Mouse (Mus musculus): Measurements from ENCODE around the gene Clta. TPM values are rescaled to one million over a fixed set of nuclear protein-coding genes. Genes with fewer than 3 reads are reported as not detected.

The Clta gene
- total RNA-seq (2012; rRNA removed) (301 and 349 TPM in 2 replicates), total RNA-seq (2014; rRNA removed) (450 and 454 TPM in 2 replicates), polyA plus RNA-seq (2012; ENCODE audit: insufficient read length, low read depth) (454 and 493 TPM in 2 replicates)

DNA sequence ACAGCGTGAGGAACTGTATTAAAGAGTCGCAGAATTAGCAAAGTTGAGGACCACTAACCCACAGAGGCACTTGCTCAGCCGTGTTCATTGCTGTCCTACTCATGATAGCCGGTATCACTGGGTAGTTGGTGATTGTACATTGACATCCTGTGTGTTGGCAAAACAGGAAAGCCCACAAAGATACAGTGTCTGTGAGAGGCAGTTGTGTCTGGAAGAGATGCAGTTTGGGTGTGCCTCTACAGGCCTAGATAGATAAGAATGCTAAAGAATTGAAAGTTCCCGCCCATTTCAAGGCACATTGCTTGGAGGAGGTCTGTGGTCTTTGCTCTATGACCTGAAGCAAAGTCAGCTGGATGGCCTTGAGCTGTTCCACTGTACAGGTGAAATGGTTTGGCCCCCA is at the start of gene Clta:
Clta (plus strand) TSS at position 327 of the 400 bp plus-strand sequence.
- TF ChIP-seq ETS1 (conservative IDR thresholded peaks at IDR 0.05; ENCODE audit: low read depth, low read length) = no peak
- TF ChIP-seq USF1 (IDR thresholded peaks at IDR 0.05; ENCODE audit: low read depth, low read length) = no peak
- TF ChIP-seq ELF1 (IDR thresholded peaks at IDR 0.05; ENCODE audit: low read depth, low read length) = no peak
- no peak for TF ChIP-seq TBP (conservative IDR thresholded peaks at IDR 0.05; ENCODE audit: low read depth, low read length)
- no peak for TF ChIP-seq ZKSCAN1 (IDR thresholded peaks at IDR 0.05; ENCODE audit: borderline replicate concordance, low read depth, low read length)
- H3K9ac ChIP-seq (ENCODE audit: insufficient read depth, low read depth) = peak within 1 kb of the TSS; percentile 37
- peak within 1 kb of the TSS; percentile 55 to 59 (median 56) for H3K4me3 ChIP-seq (replicated peaks in 1 of 3; ENCODE audit: low read depth in 2 of 3, low read length in 2 of 3, poor library complexity in 1 of 3)
- H3K36me3 ChIP-seq (replicated peaks in 1 of 2; ENCODE audit: control insufficient read depth in 1 of 2, insufficient read depth in 1 of 2, low read length in 1 of 2) = peaks cover 0 to 15% of the 10 kb centered on the region in 2 experiments
- DNase-seq (ENCODE audit: extremely low read depth) = no peak
- H3K4me2 ChIP-seq (ENCODE audit: insufficient read depth, low read depth, poor library complexity, severe bottlenecking) = peak within 1 kb of the TSS; percentile 61; the same call in 1 of the 2 replicates
- H3K79me2 ChIP-seq (replicated peaks; ENCODE audit: control insufficient read depth, extremely low read depth, insufficient read depth, poor library complexity, severe bottlenecking) = no peaks in the 10 kb centered on the region
- no peaks in the 10 kb centered on the region for H3K27me3 ChIP-seq (replicated peaks)
- H3K27ac ChIP-seq (ENCODE audit: insufficient read depth, low read depth) = no peak within 1 kb of the TSS
- dilution Hi-C loops (cut with MboI; ENCODE audit: extremely low pct_ligation_motif_present, extremely low pct_unique_long_range_greater_than_20kb, low sequenced_read_pairs) = no loop called here
- in situ Hi-C loops (cut with MboI; ENCODE audit: low pct_ligation_motif_present, low pct_unique_long_range_greater_than_20kb, low sequenced_read_pairs) = no loop called here
- H3K4me1 ChIP-seq (ENCODE audit: control insufficient read depth in 1 of 2, insufficient read depth in 2 of 2) = peaks cover 0 to 13% of the 10 kb centered on the region in 2 experiments; a peak in 2 of 4 replicates
- no peaks in the 10 kb centered on the region for H3K9me3 ChIP-seq (replicated peaks; ENCODE audit: low read length)

GRCm38 (mm10) chr4:43957292-43957845 is 46.9 kb upstream of the Clta start, which contains the start of gene Glipr2:
Gene Glipr2, plus strand, starts transcription at chr4:43957401.
- peaks cover 0 to 16% of the 10 kb centered on the region in 2 experiments for H3K36me3 ChIP-seq (replicated peaks in 1 of 2; ENCODE audit: control insufficient read depth in 1 of 2, insufficient read depth in 1 of 2, low read length in 1 of 2)
- peaks cover 2 to 37% of the 10 kb centered on the region in 2 experiments; a peak in 3 of 4 replicates for H3K4me1 ChIP-seq (ENCODE audit: control insufficient read depth in 1 of 2, insufficient read depth in 2 of 2)
- peak; percentile 95 for DNase-seq (ENCODE audit: extremely low read depth)
- H3K9me3 ChIP-seq (replicated peaks; ENCODE audit: low read length) = no peaks in the 10 kb centered on the region
- in situ Hi-C loops (cut with MboI; ENCODE audit: low pct_ligation_motif_present, low pct_unique_long_range_greater_than_20kb, low sequenced_read_pairs) (loop anchor here (5.0 kb wide), 1 partner anchor 35 kb away; no protein-coding TSS in a partner anchor), dilution Hi-C loops (cut with MboI; ENCODE audit: extremely low pct_ligation_motif_present, extremely low pct_unique_long_range_greater_than_20kb, low sequenced_read_pairs) (no loop called here)
- peak within 1 kb of the TSS; percentile 69 to 91 (median 77) for H3K4me3 ChIP-seq (replicated peaks in 1 of 3; ENCODE audit: low read depth in 2 of 3, low read length in 2 of 3, poor library complexity in 1 of 3)
- H3K9ac ChIP-seq (ENCODE audit: insufficient read depth, low read depth) = peak within 1 kb of the TSS; percentile 72
- H3K27ac ChIP-seq (ENCODE audit: insufficient read depth, low read depth) = peak within 1 kb of the TSS; percentile 95
- TF ChIP-seq ETS1 (conservative IDR thresholded peaks at IDR 0.05; ENCODE audit: low read depth, low read length) = peak; percentile 73; the same call in 1 of the 2 replicates
- TF ChIP-seq MXI1 (IDR thresholded peaks at IDR 0.05; ENCODE audit: low read depth, low read length) = peak; percentile 79; the same call in 1 of the 2 replicates
- peak; percentile 62 for TF ChIP-seq POLR2A (IDR thresholded peaks at IDR 0.05; ENCODE audit: low read depth, low read length)
- peak; percentile 73 for TF ChIP-seq SMC3 (IDR thresholded peaks at IDR 0.05; ENCODE audit: low read depth, low read length)
- TF ChIP-seq NRF1 (IDR thresholded peaks at IDR 0.05; ENCODE audit: low read depth, low read length) = peak; percentile 71
- TF ChIP-seq E2F4 (IDR thresholded peaks at IDR 0.05; ENCODE audit: insufficient replicate concordance, low read depth, low read length) = no peak
- TF ChIP-seq USF2 (conservative IDR thresholded peaks at IDR 0.05; ENCODE audit: low read depth, low read length) = no peak
- peak; percentile 69 for TF ChIP-seq TCF12 (IDR thresholded peaks at IDR 0.05; ENCODE audit: low read depth, low read length)
- TF ChIP-seq CHD1 (IDR thresholded peaks at IDR 0.05; ENCODE audit: low read depth, low read length) = no peak
- no peak; the same call in 1 of the 2 replicates for TF ChIP-seq NELFE (IDR thresholded peaks at IDR 0.05; ENCODE audit: low read depth, low read length)
- TF ChIP-seq SIN3A (IDR thresholded peaks at IDR 0.05; ENCODE audit: low read length) = no peak
- TF ChIP-seq IRF4 (IDR thresholded peaks at IDR 0.05; ENCODE audit: low read depth, low read length) = peak; percentile 39; the same call in 1 of the 2 replicates
- TF ChIP-seq PAX5 (IDR thresholded peaks at IDR 0.05; ENCODE audit: low read length) = no peak
- no peak for TF ChIP-seq MAZ (IDR thresholded peaks at IDR 0.05; ENCODE audit: low read depth, low read length)
- no peak for TF ChIP-seq GABPA (IDR thresholded peaks at IDR 0.05; ENCODE audit: insufficient replicate concordance, low read depth, low read length)
- peak; percentile 62 for TF ChIP-seq RAD21 (IDR thresholded peaks at IDR 0.05; ENCODE audit: low read depth, low read length)
- peak; percentile 77 for TF ChIP-seq BHLHE40 (IDR thresholded peaks at IDR 0.05; ENCODE audit: low read depth, low read length)
- TF ChIP-seq MAX (IDR thresholded peaks at IDR 0.05; ENCODE audit: low read length) = no peak
- TF ChIP-seq MEF2A (IDR thresholded peaks at IDR 0.05; ENCODE audit: borderline replicate concordance, low read depth, low read length) = no peak
- no peak for TF ChIP-seq ZC3H11A (IDR thresholded peaks at IDR 0.05; ENCODE audit: low read depth, low read length)
- no peak for TF ChIP-seq POLR2AphosphoS2 (IDR thresholded peaks at IDR 0.05; ENCODE audit: low read depth, low read length)
- TF ChIP-seq RCOR1 (conservative IDR thresholded peaks at IDR 0.05; ENCODE audit: low read depth, low read length) = no peak
- no peak; the same call in 1 of the 2 replicates for TF ChIP-seq HCFC1 (IDR thresholded peaks at IDR 0.05; ENCODE audit: low read depth, low read length)
- no peak for TF ChIP-seq ZMIZ1 (IDR thresholded peaks at IDR 0.05; ENCODE audit: low read depth, low read length)
- TF ChIP-seq CTCF (conservative IDR thresholded peaks at IDR 0.05 in 1 of 2, IDR thresholded peaks at IDR 0.05 in 1 of 2; ENCODE audit: low read depth in 2 of 2, low read length in 2 of 2) = peak; percentile 70 to 86
- no peak; the same call in 1 of the 2 replicates for TF ChIP-seq EP300 (IDR thresholded peaks at IDR 0.05; ENCODE audit: low read length)
- peak; percentile 33 for TF ChIP-seq CHD2 (IDR thresholded peaks at IDR 0.05; ENCODE audit: low read length)
- TF ChIP-seq ELF1 (IDR thresholded peaks at IDR 0.05; ENCODE audit: low read depth, low read length) = peak; percentile 18; the same call in 1 of the 2 replicates
- peak within 1 kb of the TSS; percentile 100 for H3K4me2 ChIP-seq (ENCODE audit: insufficient read depth, low read depth, poor library complexity, severe bottlenecking)
- peaks cover 16% of the 10 kb centered on the region for H3K79me2 ChIP-seq (replicated peaks; ENCODE audit: control insufficient read depth, extremely low read depth, insufficient read depth, poor library complexity, severe bottlenecking)
- no peaks in the 10 kb centered on the region for H3K27me3 ChIP-seq (replicated peaks)

All from CH12.LX (cell line).